Mouse (Mus musculus): Measurements from ENCODE around the gene Got2.
A peak's percentile ranks its signal among the peaks of the same experiment; 100 is the strongest.
"Not testable (repeated sequence)": the region's sequence is repeated elsewhere in the genome, so short reads cannot be mapped to it uniquely, and the experiment has no call there.

The Got2 gene

GRCm38 (mm10) chr8:95864851-95865250 lies 23.5 kb downstream of the Got2 start:
- not testable (repeated sequence) for DNase-seq

GRCm38 (mm10) chr8:95863761-95864440 lies 24.4 kb downstream of the Got2 start:
- not testable (repeated sequence) for DNase-seq

- no peak for DNase-seq
These were observed 34.2 kb downstream of the Got2 start for GRCm38 (mm10) chr8:95854174-95854573.

- DNase-seq = peak; percentile 71 to 82
These were observed 35.1 kb downstream of the Got2 start, which contains the start of gene Slc38a7 for GRCm38 (mm10) chr8:95853102-95853843. Gene Slc38a7 (minus strand): TSS chr8:95853539.

- peak; percentile 14 to 24 for DNase-seq
These were observed 36.1 kb downstream of the Got2 start for GRCm38 (mm10) chr8:95852290-95852689.

GRCm38 (mm10) chr8:95850326-95850725 lies 38.0 kb downstream of the Got2 start:
- no peak for DNase-seq

GRCm38 (mm10) chr8:95848734-95849464 lies 39.4 kb downstream of the Got2 start:
- DNase-seq = no peak

GRCm38 (mm10) chr8:95848061-95848551 lies 40.2 kb downstream of the Got2 start:
- no peak for DNase-seq

- DNase-seq = no peak
These were observed 43.3 kb downstream of the Got2 start for GRCm38 (mm10) chr8:95845026-95845425.

GRCm38 (mm10) chr8:95843968-95844367 lies 44.4 kb downstream of the Got2 start:
- DNase-seq = no peak

- DNase-seq = no peak
These were observed 46.9 kb downstream of the Got2 start for GRCm38 (mm10) chr8:95841436-95841835.

- DNase-seq = no peak
These were observed 49.1 kb downstream of the Got2 start for GRCm38 (mm10) chr8:95839289-95839688.

- DNase-seq = no peak
These were observed 51.1 kb downstream of the Got2 start for GRCm38 (mm10) chr8:95837266-95837665.

- DNase-seq = no peak
These were observed 52.5 kb downstream of the Got2 start for GRCm38 (mm10) chr8:95835891-95836290.

GRCm38 (mm10) chr8:95833435-95833984 lies 54.8 kb downstream of the Got2 start:
- peak; percentile 31 to 54 for DNase-seq

- peak; percentile 90 to 91 for DNase-seq
These were observed 55.5 kb downstream of the Got2 start for GRCm38 (mm10) chr8:95832603-95833434.

GRCm38 (mm10) chr8:95830144-95830543 lies 58.2 kb downstream of the Got2 start:
- no peak for DNase-seq

GRCm38 (mm10) chr8:95825162-95825561 lies 63.2 kb downstream of the Got2 start, which contains the start of gene Sap18b:
Gene Sap18b (plus strand): TSS chr8:95825346.
- not testable (repeated sequence) for DNase-seq

- no peak for DNase-seq
These were observed 65.6 kb downstream of the Got2 start for GRCm38 (mm10) chr8:95822699-95823098.

GRCm38 (mm10) chr8:95822096-95822495 lies 66.3 kb downstream of the Got2 start:
- DNase-seq = no peak

- no peak for DNase-seq
These were observed 67.1 kb downstream of the Got2 start for GRCm38 (mm10) chr8:95821266-95821665.

- no peak for DNase-seq
These were observed 70.1 kb downstream of the Got2 start for GRCm38 (mm10) chr8:95818211-95818610.
